Mouse (Mus musculus) sigmoid colon, adult 10 weeks (tissue): ENCODE measurements around the gene Ttc28. TPM values are rescaled to one million over a fixed set of nuclear protein-coding genes. Genes with fewer than 3 reads are reported as not detected.

Experiments
- polyA plus RNA-seq: library from polyadenylated mRNA; stranded (reverse); fragments of 350-450 nt; fragmentation: Illumina TruSeq; extraction: RNeasy Lipid Tissue Mini Kit (QIAGEN cat#74804); gene quantifications from one replicate; pipeline ENCODE4 v1.2.3, GENCODE M21; 2014; ENCODE audit warnings: low read depth, low replicate concordance

Gene Ttc28
- polyA plus RNA-seq, result 1.5 TPM

GRCm38 (mm10) chr5:110879584-110880374 lies at the start of gene Ttc28:
Gene Ttc28, plus strand, starts transcription at chr5:110879803.

GRCm38 (mm10) chr5:110839678-110840365 lies 39.8 kb upstream of the Ttc28 start, which contains the start of the genes Hscb and Chek2:
Gene Hscb, minus strand, starts transcription at chr5:110839777.
Gene Chek2, plus strand, starts transcription at chr5:110839979.

GRCm38 (mm10) chr5:111330417-111331098 lies 451.0 kb downstream of the Ttc28 start, which contains the start of gene Pitpnb:
Gene Pitpnb, plus strand, starts transcription at chr5:111330763.

Other genes with a start within 250 kb of the Ttc28 start
- 2.0 TPM for gene Noc4l, start 226.4 kb upstream of the Ttc28 start, polyA plus RNA-seq
- 5.2 TPM for gene Ddx51, start 226.4 kb upstream of the Ttc28 start, polyA plus RNA-seq
- 19.9 TPM for gene Ep400, start 109.1 kb upstream of the Ttc28 start, polyA plus RNA-seq
- 0.47 TPM for gene Pus1, start 99.1 kb upstream of the Ttc28 start, polyA plus RNA-seq
- gene Ulk1, start 69.7 kb upstream of the Ttc28 start, polyA plus RNA-seq, result 6.6 TPM
- 55.9 TPM for gene Hscb, start 40.0 kb upstream of the Ttc28 start, polyA plus RNA-seq
- gene Chek2, start 39.8 kb upstream of the Ttc28 start, polyA plus RNA-seq, result 18.7 TPM